Mouse (Mus musculus) cerebellum, postnatal 4 days (tissue): ENCODE measurements around the gene Itk.
"Not testable (repeated sequence)": the region's sequence is repeated elsewhere in the genome, so short reads cannot be mapped to it uniquely, and the experiment has no call there.

Experiments
- DNase-seq, 2 experiments: peaks; one replicate each; pipeline ENCODE4 v3.0.0; 2022; ENCODE audit warnings: low spot score in 2 of 2, mixed read lengths in 1 of 2

Itk gene

GRCm38 (mm10) chr11:46389336-46390117, at the start of gene Itk:
Gene Itk (minus strand): TSS chr11:46389515.
- DNase-seq, result no peak

- DNase-seq, result peak in 1 of 2 experiments; percentile 7
Measured at GRCm38 (mm10) chr11:46437459-46438000, 48.2 kb upstream of the Itk start.

GRCm38 (mm10) chr11:46436760-46437458, 47.6 kb upstream of the Itk start, which contains the start of gene Med7:
Gene Med7 (plus strand): TSS chr11:46436925.
- DNase-seq, result peak; percentile 76 to 87

GRCm38 (mm10) chr11:46435363-46435762, 46.0 kb upstream of the Itk start:
- DNase-seq, result no peak

GRCm38 (mm10) chr11:46431129-46431528, 41.8 kb upstream of the Itk start:
- peak; percentile 53 to 81 for DNase-seq

GRCm38 (mm10) chr11:46430123-46430522, 40.8 kb upstream of the Itk start:
- no peak for DNase-seq

GRCm38 (mm10) chr11:46428131-46428530, 38.8 kb upstream of the Itk start:
- DNase-seq, result not testable (repeated sequence)

- no peak for DNase-seq
Measured at GRCm38 (mm10) chr11:46421086-46421888, 32.0 kb upstream of the Itk start.

- no peak for DNase-seq
Measured at GRCm38 (mm10) chr11:46418860-46419259, 29.5 kb upstream of the Itk start.

- DNase-seq, result no peak
Measured at GRCm38 (mm10) chr11:46418438-46418837, 29.1 kb upstream of the Itk start.

GRCm38 (mm10) chr11:46410018-46410563, 20.8 kb upstream of the Itk start:
- DNase-seq, result no peak

GRCm38 (mm10) chr11:46406721-46407120, 17.4 kb upstream of the Itk start:
- DNase-seq, result no peak

- no peak for DNase-seq
Measured at GRCm38 (mm10) chr11:46404986-46405385, 15.7 kb upstream of the Itk start.

- no peak for DNase-seq
Measured at GRCm38 (mm10) chr11:46401555-46401954, 12.2 kb upstream of the Itk start.

GRCm38 (mm10) chr11:46398933-46399383, 9.6 kb upstream of the Itk start:
- DNase-seq, result no peak

- DNase-seq, result no peak
Measured at GRCm38 (mm10) chr11:46398473-46398872, 9.2 kb upstream of the Itk start.

- DNase-seq, result no peak
Measured at GRCm38 (mm10) chr11:46397900-46398299, 8.6 kb upstream of the Itk start.

- DNase-seq, result no peak
Measured at GRCm38 (mm10) chr11:46396860-46397179, 7.5 kb upstream of the Itk start.

GRCm38 (mm10) chr11:46396167-46396859, 7.0 kb upstream of the Itk start, which contains the start of gene Fam71b:
Gene Fam71b (plus strand): TSS chr11:46396559.
- no peak for DNase-seq

- no peak for DNase-seq
Measured at GRCm38 (mm10) chr11:46395698-46396097, 6.4 kb upstream of the Itk start.

- DNase-seq, result no peak
Measured at GRCm38 (mm10) chr11:46395088-46395487, 5.8 kb upstream of the Itk start.
